Mouse (Mus musculus) intestine, embryonic 16.5 days (tissue): ENCODE measurements around the gene Dus1l. TPM values are rescaled to one million over a fixed set of nuclear protein-coding genes. Genes with fewer than 3 reads are reported as not detected.
A peak's percentile ranks its signal among the peaks of the same experiment; 100 is the strongest.
"Not testable (repeated sequence)": the region's sequence is repeated elsewhere in the genome, so short reads cannot be mapped to it uniquely, and the experiment has no call there.

Source experiments
- ATAC-seq: fragments of 200-750 bp; cut with Nextera tagmentation; 2 replicates; pipeline ENCODE4 v1.8.0; 2017; ENCODE audit warnings: moderate TSS enrichment, moderate library complexity
- H3K27ac ChIP-seq: fragments of 300-500 bp; sonication (generic); 2 replicates; pipeline ENCODE4 v1.5.1; 2014; ENCODE audit warnings: mild to moderate bottlenecking, low read length
- H3K27me3 ChIP-seq: fragments of 300-500 bp; sonication (generic); replicated peaks from 2 replicates; pipeline ENCODE4 v1.6.1; 2014; ENCODE audit warnings: low read length, control low read depth, mixed read lengths; ENCODE audit not compliant: control insufficient read depth, insufficient read depth
- H3K36me3 ChIP-seq: fragments of 300-500 bp; sonication (generic); 2 replicates; pipeline ENCODE4 v1.6.1; 2014; ENCODE audit warnings: low read length, control low read depth; ENCODE audit not compliant: control insufficient read depth, insufficient read depth
- H3K4me1 ChIP-seq: fragments of 300-500 bp; sonication (generic); 2 replicates; pipeline ENCODE4 v1.6.1; 2014; ENCODE audit warnings: low read length, control low read depth, mixed read lengths; ENCODE audit not compliant: control insufficient read depth, insufficient read depth
- H3K4me2 ChIP-seq: fragments of 300-500 bp; sonication (generic); 2 replicates; pipeline ENCODE4 v1.6.1; 2014; ENCODE audit warnings: low read depth, low read length, control low read depth
- H3K4me3 ChIP-seq: fragments of 300-500 bp; sonication (generic); 2 replicates; pipeline ENCODE4 v1.5.1; 2014; ENCODE audit warnings: mild to moderate bottlenecking, low read length
- H3K9ac ChIP-seq: fragments of 300-500 bp; sonication (generic); 2 replicates; pipeline ENCODE4 v1.6.1; 2014; ENCODE audit warnings: low read depth, low read length
- H3K9me3 ChIP-seq: fragments of 300-500 bp; sonication (generic); 2 replicates; pipeline ENCODE4 v1.6.1; 2016; ENCODE audit warnings: low read length, control low read depth; ENCODE audit not compliant: control insufficient read depth
- WGBS: fragments of 180-500 bp; shearing (Covaris S2); extraction: QIAGEN DNeasy Blood & Tissue Kit; methylation state at CpG from one replicate; pipeline ENCODE4 v1.1.7; 2014; 5-methylcytosine and 5-hydroxymethylcytosine counted together
- polyA plus RNA-seq: library from polyadenylated mRNA; unstranded; fragments of >200 nt; fragmentation: Nextera tagmentation; extraction: Ambion mirVana; gene quantifications from 2 replicates; pipeline ENCODE4 v1.2.1, GENCODE M21; 2015

The Dus1l gene
- polyA plus RNA-seq, 1 experiment from 2014 or later, result 82.0 TPM

- Histone ChIP-seq H3K27me3 (no peaks in the 10 kb centered on the region), H3K9ac (peak within 1 kb of the TSS; percentile 95), H3K4me1 (peaks cover 18% of the 10 kb centered on the region), H3K9me3 (no peaks in the 10 kb centered on the region), H3K36me3 (0 out of 2 replicates have a peak, but pooled peaks cover 4% of the 10 kb centered on the region), H3K4me2 (peak within 1 kb of the TSS; percentile 97), H3K27ac (peak within 1 kb of the TSS; percentile 82), H3K4me3 (peak within 1 kb of the TSS; percentile 97)
- peak; percentile 89 for ATAC-seq
- WGBS, result under 1% methylated on average over 96 of the region's 107 CpGs
Measured at GRCm38 (mm10) chr11:120784064-120784791, 12.0 kb downstream of the Dus1l start, which contains the start of the genes Rfng and Gps1. Rfng (minus strand) TSS chr11:120784207. Gps1 (plus strand) TSS chr11:120784272.

- WGBS, result 3% methylated on average over 42 of the region's 42 CpGs
- H3K27me3 ChIP-seq, result no peaks in the 10 kb centered on the region
Measured at GRCm38 (mm10) chr11:120783426-120784063, 12.7 kb downstream of the Dus1l start.

GRCm38 (mm10) chr11:120781361-120781760 is 14.8 kb downstream of the Dus1l start:
- not testable (repeated sequence) for H3K27me3 ChIP-seq, H3K4me3 ChIP-seq, H3K36me3 ChIP-seq, H3K4me2 ChIP-seq, H3K27ac ChIP-seq, H3K9me3 ChIP-seq, ATAC-seq, H3K9ac ChIP-seq
- peaks cover 19% of the 10 kb centered on the region for H3K4me1 ChIP-seq
- 96% methylated on average over 6 of the region's 6 CpGs for WGBS

More at GRCm38 (mm10) chr11:120783426-120784063, 12.7 kb downstream of the Dus1l start:
- peak; percentile 23 for ATAC-seq
- H3K4me2 ChIP-seq, result peak overlapping the region; percentile 96
- H3K4me1 ChIP-seq, result peaks cover 18% of the 10 kb centered on the region
- peak overlapping the region; percentile 95 for H3K9ac ChIP-seq
- H3K9me3 ChIP-seq, result no peaks in the 10 kb centered on the region
- 0 out of 2 replicates have a peak, but pooled peaks cover 4% of the 10 kb centered on the region for H3K36me3 ChIP-seq
- H3K4me3 ChIP-seq, result peak overlapping the region; percentile 97
- peak overlapping the region; percentile 82 for H3K27ac ChIP-seq

GRCm38 (mm10) chr11:120779876-120780275 is 16.3 kb downstream of the Dus1l start:
- Histone ChIP-seq H3K36me3 (no peaks in the 10 kb centered on the region), H3K4me3 (no peak overlapping the region), H3K27ac (no peak overlapping the region), H3K4me1 (peaks cover 14% of the 10 kb centered on the region), H3K4me2 (no peak overlapping the region), H3K9me3 (no peaks in the 10 kb centered on the region), H3K9ac (no peak overlapping the region), H3K27me3 (no peaks in the 10 kb centered on the region)
- WGBS, result 88% methylated on average over 1 of the region's 1 CpGs
- no peak for ATAC-seq

- no peak overlapping the region for H3K9ac ChIP-seq
- no peak for ATAC-seq
- WGBS, result 31% methylated on average over 6 of the region's 6 CpGs
- no peaks in the 10 kb centered on the region for H3K36me3 ChIP-seq
- no peaks in the 10 kb centered on the region for H3K27me3 ChIP-seq
- H3K27ac ChIP-seq, result no peak overlapping the region
- 0 out of 2 replicates have a peak, but pooled peaks cover 3% of the 10 kb centered on the region for H3K4me1 ChIP-seq
- no peak overlapping the region for H3K4me2 ChIP-seq
- H3K4me3 ChIP-seq, result no peak overlapping the region
- no peaks in the 10 kb centered on the region for H3K9me3 ChIP-seq
Measured at GRCm38 (mm10) chr11:120777123-120777522, 19.1 kb downstream of the Dus1l start.

GRCm38 (mm10) chr11:120775774-120776469 is 20.3 kb downstream of the Dus1l start:
- Histone ChIP-seq H3K9ac (no peak overlapping the region), H3K4me3 (no peak overlapping the region), H3K4me1 (0 out of 2 replicates have a peak, but pooled peaks cover 3% of the 10 kb centered on the region), H3K4me2 (no peak overlapping the region), H3K27ac (no peak overlapping the region), H3K36me3 (no peaks in the 10 kb centered on the region), H3K9me3 (no peaks in the 10 kb centered on the region), H3K27me3 (no peaks in the 10 kb centered on the region)
- 23% methylated on average over 15 of the region's 15 CpGs for WGBS
- peak; percentile 87 for ATAC-seq

GRCm38 (mm10) chr11:120773463-120774190 is 22.6 kb downstream of the Dus1l start:
- Histone ChIP-seq H3K27me3 (no peaks in the 10 kb centered on the region), H3K4me1 (0 out of 2 replicates have a peak, but pooled peaks cover 3% of the 10 kb centered on the region), H3K4me3 (no peak overlapping the region), H3K9ac (no peak overlapping the region), H3K4me2 (no peak overlapping the region), H3K9me3 (no peaks in the 10 kb centered on the region), H3K27ac (no peak overlapping the region), H3K36me3 (no peaks in the 10 kb centered on the region)
- no peak for ATAC-seq
- 86% methylated on average over 7 of the region's 7 CpGs for WGBS

GRCm38 (mm10) chr11:120772749-120773148 is 23.5 kb downstream of the Dus1l start:
- Histone ChIP-seq H3K9ac (no peak overlapping the region), H3K27me3 (no peaks in the 10 kb centered on the region), H3K27ac (no peak overlapping the region), H3K4me3 (no peak overlapping the region), H3K36me3 (no peaks in the 10 kb centered on the region), H3K4me2 (no peak overlapping the region), H3K9me3 (no peaks in the 10 kb centered on the region), H3K4me1 (peaks cover 5% of the 10 kb centered on the region; the same call in 1 of the 2 replicates)
- 84% methylated on average over 3 of the region's 3 CpGs for WGBS
- no peak for ATAC-seq
